Mouse (Mus musculus) lung, postnatal 10 days (tissue): ENCODE measurements around the gene Olfr1054.
"Not testable (repeated sequence)": the region's sequence is repeated elsewhere in the genome, so short reads cannot be mapped to it uniquely, and the experiment has no call there.

ENCODE experiments used
- DNase-seq: peaks from one replicate; pipeline ENCODE4 v3.0.0; 2021

Olfr1054 gene

DNA sequence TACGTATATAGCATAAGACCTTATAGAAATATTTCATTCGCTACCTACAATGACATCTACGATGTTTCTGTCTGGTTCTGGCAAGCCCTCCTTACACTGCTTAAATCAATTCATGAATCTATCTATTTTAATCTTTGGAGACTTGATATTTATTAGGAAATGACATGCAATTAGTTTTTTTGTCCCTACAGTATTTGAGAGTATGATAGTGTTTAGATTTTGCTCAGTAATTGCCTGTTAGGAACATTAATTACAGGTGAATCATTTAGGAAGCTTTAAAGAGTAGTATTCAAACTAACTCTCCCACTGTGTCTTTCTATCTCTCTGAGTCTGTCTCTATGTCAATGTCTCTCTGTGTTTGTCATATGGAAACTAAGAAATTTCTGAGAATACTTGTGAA lies at the start of gene Olfr1054:
Gene Olfr1054, minus strand, starts transcription at position 101 of the 400 bp plus-strand sequence.
- DNase-seq, result no peak

DNA sequence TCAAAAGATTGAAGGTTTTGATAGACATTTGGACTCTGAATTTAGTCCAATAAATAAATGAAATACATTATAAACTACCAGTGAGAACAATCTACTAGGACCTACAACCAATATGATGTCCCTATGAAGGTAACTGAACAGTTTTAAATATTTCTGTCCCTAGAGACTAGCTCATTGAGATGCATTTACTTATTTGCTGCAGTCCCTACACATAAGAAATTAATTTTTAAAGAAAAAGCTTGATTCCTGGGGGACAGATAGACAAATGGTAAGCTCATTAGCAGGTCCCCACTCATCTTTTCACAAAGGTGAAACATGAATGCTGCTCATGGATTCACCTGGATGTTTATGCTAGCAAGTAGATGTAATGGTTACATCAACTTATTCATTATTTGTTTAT lies 43.1 kb upstream of the Olfr1054 start, which contains the start of gene Olfr1057:
Gene Olfr1057, minus strand, starts transcription at position 101 of the 400 bp plus-strand sequence.
- DNase-seq, result no peak

DNA sequence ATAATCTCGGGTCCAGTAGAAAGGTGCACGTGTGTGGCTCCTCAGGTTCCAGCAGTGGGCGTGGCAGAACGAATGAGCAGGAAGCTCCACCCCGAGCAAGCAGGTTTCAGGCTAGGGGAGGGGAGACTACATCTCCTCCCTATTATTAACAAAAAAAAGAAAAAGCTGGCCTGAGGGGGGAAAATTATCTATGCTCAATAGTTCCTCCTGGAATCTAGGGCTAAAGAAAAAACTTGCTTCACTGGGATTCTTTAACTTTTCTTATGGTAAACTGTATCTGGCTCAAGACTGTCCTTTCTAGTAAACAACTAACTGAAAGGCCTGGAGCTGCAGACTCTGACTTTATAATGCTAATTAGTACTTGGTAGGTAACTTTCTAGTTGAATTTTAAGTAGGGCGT lies 31.1 kb upstream of the Olfr1054 start:
- DNase-seq, result not testable (repeated sequence)

DNA sequence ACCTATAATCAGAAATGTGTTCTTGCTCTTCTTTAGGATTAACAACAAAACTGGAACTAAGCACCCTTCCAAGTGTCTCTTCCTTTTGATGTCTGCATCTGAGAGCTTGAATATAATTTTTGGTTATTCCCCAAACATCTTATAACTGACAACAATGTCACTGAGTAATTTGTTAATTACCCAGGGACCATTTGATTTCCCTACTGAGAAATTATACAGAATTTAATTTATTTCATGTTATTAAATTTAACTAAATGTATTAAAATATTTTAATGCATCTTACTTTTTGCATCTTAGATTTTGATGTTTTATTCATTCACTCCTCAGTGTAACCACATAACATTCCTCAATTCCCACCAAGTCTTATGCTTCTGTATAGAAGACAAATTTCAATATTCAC lies 27.1 kb upstream of the Olfr1054 start, which contains the start of gene Olfr1056:
Gene Olfr1056, minus strand, starts transcription at position 101 of the 400 bp plus-strand sequence.
- no peak for DNase-seq

DNA sequence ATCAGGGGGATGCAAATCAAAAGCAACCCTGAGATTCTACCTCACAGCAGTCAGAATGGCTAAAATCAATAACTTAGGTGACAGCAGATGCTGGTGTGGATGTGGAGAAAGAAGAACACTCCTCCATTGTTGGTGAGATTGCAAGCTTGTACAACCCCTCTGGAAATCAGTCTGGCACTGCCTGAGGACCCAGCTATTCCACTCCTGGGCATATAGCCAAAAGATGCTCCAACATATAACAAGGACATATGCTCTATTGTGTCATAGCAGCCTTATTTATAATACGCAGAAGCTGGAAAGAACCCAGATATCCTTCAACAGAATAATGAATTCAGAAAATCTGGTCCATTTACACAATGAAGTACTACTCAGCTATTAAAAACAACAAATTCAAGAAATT lies 16.5 kb upstream of the Olfr1054 start:
- DNase-seq, result not testable (repeated sequence)

DNA sequence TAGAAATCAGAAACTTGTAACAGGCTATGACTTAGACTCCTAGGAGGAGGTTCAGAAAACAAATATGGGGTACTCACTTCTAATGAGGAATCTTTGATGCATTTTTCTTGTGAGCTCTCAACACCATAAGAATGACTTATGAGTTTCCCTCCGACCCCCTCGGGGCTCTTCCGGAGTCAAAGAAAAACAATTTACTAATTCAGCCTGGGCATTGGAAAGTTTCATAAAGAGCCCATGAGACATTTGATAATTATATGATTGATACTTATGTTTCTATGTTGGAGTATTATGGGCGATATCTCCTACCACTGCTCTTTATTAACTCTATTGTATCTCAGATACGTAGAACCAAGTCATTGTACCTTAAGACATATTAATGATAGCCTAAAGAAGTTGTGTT lies 15.0 kb upstream of the Olfr1054 start, which contains the start of gene Olfr1055:
Gene Olfr1055, minus strand, starts transcription at position 101 of the 400 bp plus-strand sequence.
- no peak for DNase-seq

DNA sequence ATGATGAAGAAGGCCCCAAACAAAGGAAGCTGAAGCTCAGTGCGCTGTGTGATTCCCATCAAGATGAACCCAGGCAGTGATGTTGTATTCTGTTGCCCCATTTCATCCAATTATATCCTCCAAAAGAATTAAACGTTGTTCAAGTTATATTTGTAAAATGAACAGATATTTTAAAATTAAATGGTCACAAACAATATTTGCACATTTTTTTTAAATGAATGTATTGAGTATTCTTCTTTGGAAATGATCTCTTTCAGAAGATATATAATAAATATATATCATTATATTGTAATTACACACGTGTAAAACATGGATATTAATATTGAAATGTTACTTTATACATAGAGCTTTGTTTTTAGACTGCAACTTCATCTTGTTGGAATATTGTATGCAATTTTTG lies 20.0 kb downstream of the Olfr1054 start, which contains the start of gene Olfr1053:
Gene Olfr1053, minus strand, starts transcription at position 101 of the 400 bp plus-strand sequence.
- no peak for DNase-seq

DNA sequence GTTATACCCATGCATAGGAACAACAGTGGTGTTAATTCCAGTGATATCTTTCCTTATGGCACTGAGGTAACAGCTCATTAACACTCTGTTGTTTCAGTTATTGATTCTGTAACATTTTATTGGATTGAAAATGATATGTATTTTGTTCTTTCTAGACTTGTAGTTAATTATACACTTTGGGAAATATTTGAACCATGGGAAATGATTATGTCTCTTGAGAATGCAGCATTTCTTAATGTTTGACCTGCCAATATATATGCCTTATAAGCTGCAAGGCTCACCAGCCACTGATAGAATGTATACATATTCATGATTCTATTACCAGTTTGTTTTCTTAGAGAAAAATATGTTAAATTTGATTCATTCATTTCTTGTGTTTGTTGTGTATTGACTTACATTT lies 43.1 kb downstream of the Olfr1054 start, which contains the start of gene Olfr1052:
Gene Olfr1052, plus strand, starts transcription at position 301 of the 400 bp plus-strand sequence.
- no peak for DNase-seq
